Mouse (Mus musculus): ENCODE results near the gene Mrtfb. TPM values are rescaled to one million over a fixed set of nuclear protein-coding genes. Genes with fewer than 3 reads are reported as not detected.
A peak's percentile ranks its signal among the peaks of the same experiment; 100 is the strongest.

Gene Mrtfb
- total and polyA plus RNA-seq, 3 experiments, result 8.3 to 27.1 (median 24.9) TPM

- H3K27ac ChIP-seq, result no peak overlapping the region
- 80% methylated on average over 10 of the region's 10 CpGs for WGBS
- H3K4me3 ChIP-seq, result no peak overlapping the region
- intact Hi-C loops (cut with DNase I), result no loop called here
- no peaks in the 10 kb centered on the region; the same call in 1 of the 2 replicates for H3K27me3 ChIP-seq (ENCODE audit: control insufficient read depth, insufficient read depth, low read length)
- TF ChIP-seq CTCF (IDR thresholded peaks at IDR 0.05) (no peak), EP300 (IDR thresholded peaks at IDR 0.05; ENCODE audit: insufficient read depth, low read depth, low read length) (no peak), POLR2A (IDR thresholded peaks at IDR 0.05; ENCODE audit: insufficient read depth, low read depth, low read length) (no peak)
- no peak for DNase-seq
- no peak overlapping the region for H3K9ac ChIP-seq (ENCODE audit: low read depth, low read length)
- no peaks in the 10 kb centered on the region for H3K79me2 ChIP-seq (replicated peaks; ENCODE audit: control insufficient read depth, insufficient read depth, low read length)
- H3K36me3 ChIP-seq (ENCODE audit: control insufficient read depth, insufficient read depth, low read length), result no peaks in the 10 kb centered on the region
- H3K4me1 ChIP-seq (ENCODE audit: control insufficient read depth, insufficient read depth, low read length), result no peaks in the 10 kb centered on the region
These were observed 197.8 kb downstream of the Mrtfb start for GRCm38 (mm10) chr16:13454026-13454600.

GRCm38 (mm10) chr16:13455560-13455959 lies 199.3 kb downstream of the Mrtfb start:
- H3K79me2 ChIP-seq (replicated peaks; ENCODE audit: control insufficient read depth, insufficient read depth, low read length), result no peaks in the 10 kb centered on the region
- no peaks in the 10 kb centered on the region for H3K4me1 ChIP-seq (ENCODE audit: control insufficient read depth, insufficient read depth, low read length)
- H3K36me3 ChIP-seq (ENCODE audit: control insufficient read depth, insufficient read depth, low read length), result no peaks in the 10 kb centered on the region
- DNase-seq, result peak in 1 of 2 experiments; percentile 15
- H3K9ac ChIP-seq (ENCODE audit: low read depth, low read length), result no peak overlapping the region
- intact Hi-C loops (cut with DNase I), result no loop called here
- H3K27ac ChIP-seq, result no peak overlapping the region
- H3K27me3 ChIP-seq (ENCODE audit: control insufficient read depth, insufficient read depth, low read length), result no peaks in the 10 kb centered on the region; the same call in 1 of the 2 replicates
- TF ChIP-seq POLR2A (IDR thresholded peaks at IDR 0.05; ENCODE audit: insufficient read depth, low read depth, low read length) (no peak), CTCF (IDR thresholded peaks at IDR 0.05) (no peak), EP300 (IDR thresholded peaks at IDR 0.05; ENCODE audit: insufficient read depth, low read depth, low read length) (no peak)
- H3K4me3 ChIP-seq, result no peak overlapping the region

DNA sequence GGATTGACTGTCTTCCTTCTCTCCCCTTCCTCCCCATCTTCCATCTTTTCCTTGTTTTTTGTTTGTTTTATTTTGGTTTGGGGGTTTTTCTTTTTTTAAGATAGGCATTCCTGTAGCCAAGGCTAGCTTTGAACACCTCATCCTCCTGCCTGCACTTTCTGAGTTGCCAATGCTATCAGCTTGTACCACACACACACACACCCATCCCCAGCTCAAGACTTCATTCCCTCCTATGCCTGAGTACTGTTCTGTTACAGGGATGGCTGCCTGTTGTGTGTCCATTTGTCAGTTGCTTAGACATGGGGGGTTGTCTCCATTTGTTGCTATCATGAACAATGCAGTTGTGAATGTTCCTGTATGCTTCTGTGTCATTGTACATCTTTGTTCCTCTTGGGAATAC lies 202.3 kb downstream of the Mrtfb start:
- Histone ChIP-seq H3K79me2 (replicated peaks; ENCODE audit: control insufficient read depth, insufficient read depth, low read length) (no peaks in the 10 kb centered on the region), H3K9ac (ENCODE audit: low read depth, low read length) (no peak overlapping the region), H3K27ac (no peak overlapping the region), H3K4me1 (ENCODE audit: control insufficient read depth, insufficient read depth, low read length) (no peaks in the 10 kb centered on the region), H3K4me3 (no peak overlapping the region), H3K27me3 (ENCODE audit: control insufficient read depth, insufficient read depth, low read length) (no peaks in the 10 kb centered on the region; the same call in 1 of the 2 replicates), H3K36me3 (ENCODE audit: control insufficient read depth, insufficient read depth, low read length) (no peaks in the 10 kb centered on the region)
- no peak for DNase-seq
- intact Hi-C loops (cut with DNase I), result no loop called here
- no peak for TF ChIP-seq CTCF (IDR thresholded peaks at IDR 0.05)
- no peak for TF ChIP-seq EP300 (IDR thresholded peaks at IDR 0.05; ENCODE audit: insufficient read depth, low read depth, low read length)
- TF ChIP-seq POLR2A (IDR thresholded peaks at IDR 0.05; ENCODE audit: insufficient read depth, low read depth, low read length), result no peak

GRCm38 (mm10) chr16:13460071-13460470 lies 203.8 kb downstream of the Mrtfb start:
- no peaks in the 10 kb centered on the region; the same call in 1 of the 2 replicates for H3K27me3 ChIP-seq (ENCODE audit: control insufficient read depth, insufficient read depth, low read length)
- WGBS, result 58% methylated on average over 1 of the region's 1 CpGs
- no peak for DNase-seq
- no peak overlapping the region for H3K27ac ChIP-seq
- no peaks in the 10 kb centered on the region for H3K4me1 ChIP-seq (ENCODE audit: control insufficient read depth, insufficient read depth, low read length)
- H3K9ac ChIP-seq (ENCODE audit: low read depth, low read length), result no peak overlapping the region
- TF ChIP-seq CTCF (IDR thresholded peaks at IDR 0.05) (no peak), POLR2A (IDR thresholded peaks at IDR 0.05; ENCODE audit: insufficient read depth, low read depth, low read length) (no peak), EP300 (IDR thresholded peaks at IDR 0.05; ENCODE audit: insufficient read depth, low read depth, low read length) (no peak)
- no peaks in the 10 kb centered on the region for H3K79me2 ChIP-seq (replicated peaks; ENCODE audit: control insufficient read depth, insufficient read depth, low read length)
- intact Hi-C loops (cut with DNase I), result no loop called here
- H3K36me3 ChIP-seq (ENCODE audit: control insufficient read depth, insufficient read depth, low read length), result no peaks in the 10 kb centered on the region
- no peak overlapping the region for H3K4me3 ChIP-seq

DNA sequence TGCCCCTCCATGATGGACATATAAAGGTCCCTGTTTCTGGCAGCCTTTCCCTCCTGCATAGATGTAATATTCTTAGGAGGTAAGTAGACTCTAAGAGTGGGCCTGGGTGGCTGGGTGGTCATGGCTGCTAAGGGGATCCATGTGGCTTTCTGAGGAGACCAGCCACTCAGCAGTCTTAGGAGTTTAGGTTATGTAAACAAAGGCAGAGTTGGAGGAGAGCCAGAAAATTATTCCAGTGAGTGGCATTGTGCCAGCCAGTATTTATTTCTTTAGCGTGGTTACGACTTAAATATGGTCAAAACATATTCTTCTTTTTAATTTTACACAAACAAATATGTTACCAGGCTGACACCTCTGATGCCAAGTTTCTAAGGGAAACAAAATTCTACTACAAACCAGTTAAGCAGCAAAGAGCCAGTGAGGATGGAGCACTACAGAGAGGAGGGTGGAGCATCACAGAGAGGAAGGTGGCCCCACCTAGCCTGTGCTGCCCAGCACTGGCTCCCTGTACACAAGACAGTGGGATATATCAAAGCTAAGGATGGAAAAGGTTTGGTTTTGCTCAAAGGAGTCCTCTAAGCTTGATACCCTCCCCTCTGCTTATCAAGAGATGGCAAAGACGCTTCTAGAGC lies 204.6 kb downstream of the Mrtfb start:
- Histone ChIP-seq H3K9ac (ENCODE audit: low read depth, low read length) (no peak overlapping the region), H3K27me3 (ENCODE audit: control insufficient read depth, insufficient read depth, low read length) (no peaks in the 10 kb centered on the region; the same call in 1 of the 2 replicates), H3K36me3 (ENCODE audit: control insufficient read depth, insufficient read depth, low read length) (no peaks in the 10 kb centered on the region), H3K27ac (no peak overlapping the region), H3K4me3 (no peak overlapping the region), H3K79me2 (replicated peaks; ENCODE audit: control insufficient read depth, insufficient read depth, low read length) (no peaks in the 10 kb centered on the region), H3K4me1 (ENCODE audit: control insufficient read depth, insufficient read depth, low read length) (no peaks in the 10 kb centered on the region)
- intact Hi-C loops (cut with DNase I), result no loop called here
- no peak for TF ChIP-seq CTCF (IDR thresholded peaks at IDR 0.05)
- TF ChIP-seq POLR2A (IDR thresholded peaks at IDR 0.05; ENCODE audit: insufficient read depth, low read depth, low read length), result no peak
- TF ChIP-seq EP300 (IDR thresholded peaks at IDR 0.05; ENCODE audit: insufficient read depth, low read depth, low read length), result no peak
- no peak for DNase-seq
- WGBS, result 58% methylated on average over 3 of the region's 3 CpGs

- WGBS, result 80% methylated on average over 5 of the region's 5 CpGs
- H3K36me3 ChIP-seq (ENCODE audit: control insufficient read depth, insufficient read depth, low read length), result no peaks in the 10 kb centered on the region
- H3K4me3 ChIP-seq, result no peak overlapping the region
- intact Hi-C loops (cut with DNase I), result no loop called here
- no peaks in the 10 kb centered on the region for H3K4me1 ChIP-seq (ENCODE audit: control insufficient read depth, insufficient read depth, low read length)
- H3K27ac ChIP-seq, result no peak overlapping the region
- TF ChIP-seq CTCF (IDR thresholded peaks at IDR 0.05), result no peak
- no peak for TF ChIP-seq EP300 (IDR thresholded peaks at IDR 0.05; ENCODE audit: insufficient read depth, low read depth, low read length)
- no peak for TF ChIP-seq POLR2A (IDR thresholded peaks at IDR 0.05; ENCODE audit: insufficient read depth, low read depth, low read length)
- no peak for DNase-seq
- no peak overlapping the region for H3K9ac ChIP-seq (ENCODE audit: low read depth, low read length)
- no peaks in the 10 kb centered on the region for H3K79me2 ChIP-seq (replicated peaks; ENCODE audit: control insufficient read depth, insufficient read depth, low read length)
- no peaks in the 10 kb centered on the region for H3K27me3 ChIP-seq (ENCODE audit: control insufficient read depth, insufficient read depth, low read length)
These were observed 208.4 kb downstream of the Mrtfb start for GRCm38 (mm10) chr16:13464662-13465061.

Small RNAs within 50 kb of the gene (microRNA-seq; reads per million reads assigned to microRNA genes)
- gene Mir193b (108 to 118 reads per million in 2 experiments), gene Mir365-1 (0.56 to 1.5 reads per million in 2 experiments)

Other genes starting within 250 kb of the Mrtfb start
- gene Ercc4, start 146.8 kb upstream of the Mrtfb start, total RNA-seq (2021), result 1 to 10 TPM; 6.6 to 7.7 TPM
- gene Ercc4, start 146.8 kb upstream of the Mrtfb start, polyA plus RNA-seq (2012; rRNA removed), result 6.2 and 7.8 TPM in 2 replicates

All from heart, adult 2 months (tissue).